Mouse (Mus musculus) fibroblast of lung, adult 2 months (primary cell): ENCODE measurements at regions not wholly inside any gene's neighbourhood (a gene's known extent, or its start where the extent isn't known, plus 50 kb on each side); places are given as distances from the start of the nearest gene placed in this dataset.
"Not testable (repeated sequence)": the region's sequence is repeated elsewhere in the genome, so short reads cannot be mapped to it uniquely, and the experiment has no call there.

Experiments
- DNase-seq: peaks from one replicate; pipeline ENCODE4 v3.0.0-alpha.2; 2011; ENCODE audit warnings: low read depth

DNA sequence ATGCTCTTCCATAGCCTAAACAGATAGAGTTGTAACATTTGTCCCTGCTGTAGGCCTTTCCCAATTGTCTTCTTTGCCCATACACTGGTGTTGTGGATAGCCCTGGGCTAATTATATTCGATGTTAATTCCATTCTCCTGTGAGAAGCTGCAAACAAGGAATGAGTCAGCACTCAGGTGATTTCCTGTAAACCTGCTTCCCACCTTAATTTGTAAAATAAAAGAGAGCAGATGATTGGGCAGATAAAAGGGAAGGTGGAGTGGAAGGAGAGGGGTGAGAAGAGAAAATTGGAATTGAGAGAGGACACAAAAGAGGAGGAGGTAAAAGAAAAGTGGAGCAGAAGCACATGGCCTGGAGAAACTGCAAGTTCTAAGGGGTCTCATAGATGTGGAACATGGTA is 102.8 kb downstream of the Gc start:
- DNase-seq = not testable (repeated sequence)

- DNase-seq = peak; percentile 53
Measured at GRCm38 (mm10) chr5:89347771-89348170, 109.9 kb downstream of the Gc start.

- no peak for DNase-seq
Measured at GRCm38 (mm10) chr5:89340532-89340931, 117.2 kb downstream of the Gc start.

DNA sequence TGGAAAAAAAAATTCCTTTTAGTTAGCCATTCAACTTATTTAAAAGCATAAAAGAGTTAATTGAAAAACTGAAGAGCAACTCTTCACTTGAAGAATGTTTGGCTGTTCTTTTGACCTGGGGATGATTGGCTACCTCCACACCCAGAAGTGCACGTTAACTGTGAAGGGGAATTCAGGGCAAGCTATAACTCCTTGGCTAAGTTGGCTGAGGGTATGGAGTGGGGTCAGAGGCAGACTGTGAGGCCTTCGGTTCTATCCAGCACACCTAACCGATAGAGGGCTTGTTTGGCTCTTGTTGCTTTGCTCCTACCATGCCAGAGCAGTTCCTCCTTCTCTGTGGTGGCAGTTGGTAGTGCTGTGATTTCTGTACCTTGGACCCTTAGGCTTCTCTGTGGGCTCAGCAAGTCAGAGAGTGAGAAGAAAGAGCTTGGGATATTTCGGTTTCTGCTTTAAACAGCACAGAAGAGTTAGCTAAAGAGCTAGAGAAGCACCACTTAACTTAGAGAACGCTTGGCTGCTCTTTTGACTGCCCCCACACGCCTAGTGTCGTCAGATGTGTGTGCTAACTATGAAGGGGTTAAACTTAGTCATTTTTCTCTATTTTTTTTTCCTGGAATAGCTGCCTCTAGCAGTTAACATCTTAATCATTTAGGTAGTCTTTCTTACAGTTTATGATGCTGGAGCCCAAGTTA is 119.6 kb downstream of the Gc start:
- no peak for DNase-seq
